Mouse (Mus musculus) CD4-positive, CD25-positive, alpha-beta regulatory T cell, adult 2 months (primary cell): Measurements from ENCODE around the gene Pfkm.

Experiments used
- DNase-seq: peaks from one replicate; pipeline ENCODE4 v3.0.0-alpha.2; 2012; ENCODE audit warnings: low read depth, low spot score

Pfkm gene

DNA sequence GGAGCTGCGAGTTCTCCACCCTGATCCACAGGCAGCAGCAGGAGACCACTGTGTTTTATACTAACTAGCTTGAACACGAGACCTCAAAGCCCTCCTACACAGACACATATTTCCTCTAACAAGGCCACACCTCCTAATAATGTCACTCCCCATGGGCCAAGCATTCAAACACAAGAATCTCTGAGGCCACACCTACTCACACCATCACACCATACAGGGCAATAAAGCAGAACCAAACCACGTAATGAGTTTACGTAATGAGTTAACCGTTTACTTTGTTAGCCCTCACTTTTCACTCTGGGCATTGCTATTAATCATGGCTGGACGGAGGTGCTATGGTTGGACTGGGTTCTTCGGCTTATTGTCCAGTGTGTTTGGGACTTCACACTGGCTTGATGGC is 47.4 kb downstream of the Pfkm start:
- no peak for DNase-seq

DNA sequence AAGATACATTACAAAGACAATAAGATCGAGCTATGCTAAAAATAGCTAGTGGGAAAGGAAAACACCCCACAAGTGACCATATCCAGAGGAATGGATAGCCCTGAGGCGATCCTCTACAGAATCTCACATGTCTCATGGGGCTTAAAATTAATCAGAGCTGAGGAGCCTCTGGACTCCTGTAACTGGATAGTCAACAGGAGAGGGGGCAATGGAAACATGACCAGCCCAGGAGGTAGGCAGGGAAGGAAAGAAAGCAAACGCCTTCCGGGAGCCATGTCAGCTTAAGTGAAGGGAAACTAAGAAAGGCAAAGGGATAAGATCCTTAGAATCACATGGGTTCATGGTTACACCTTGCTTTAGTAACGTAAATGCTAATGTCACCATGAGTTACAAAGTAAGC is 48.4 kb downstream of the Pfkm start:
- DNase-seq = no peak

DNA sequence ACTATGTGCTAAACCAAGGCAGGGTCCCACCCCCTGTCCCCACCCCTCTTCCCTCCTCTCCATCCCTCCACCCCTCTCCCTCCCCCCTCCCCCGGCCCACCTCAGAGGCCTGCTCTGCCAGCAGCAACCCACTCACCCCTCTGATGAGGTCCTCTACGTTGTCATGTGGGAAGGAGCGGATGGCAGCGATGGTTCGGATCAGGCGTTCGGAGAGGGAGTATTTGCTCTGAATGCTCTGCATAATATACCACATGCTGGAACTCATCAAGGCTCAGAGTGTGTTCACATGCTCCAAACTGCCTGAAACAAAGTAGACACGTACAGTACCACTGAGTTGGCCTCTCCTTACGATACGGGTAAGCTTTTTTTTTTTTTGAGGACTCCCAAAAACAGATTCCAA is 50.1 kb downstream of the Pfkm start:
- no peak for DNase-seq

DNA sequence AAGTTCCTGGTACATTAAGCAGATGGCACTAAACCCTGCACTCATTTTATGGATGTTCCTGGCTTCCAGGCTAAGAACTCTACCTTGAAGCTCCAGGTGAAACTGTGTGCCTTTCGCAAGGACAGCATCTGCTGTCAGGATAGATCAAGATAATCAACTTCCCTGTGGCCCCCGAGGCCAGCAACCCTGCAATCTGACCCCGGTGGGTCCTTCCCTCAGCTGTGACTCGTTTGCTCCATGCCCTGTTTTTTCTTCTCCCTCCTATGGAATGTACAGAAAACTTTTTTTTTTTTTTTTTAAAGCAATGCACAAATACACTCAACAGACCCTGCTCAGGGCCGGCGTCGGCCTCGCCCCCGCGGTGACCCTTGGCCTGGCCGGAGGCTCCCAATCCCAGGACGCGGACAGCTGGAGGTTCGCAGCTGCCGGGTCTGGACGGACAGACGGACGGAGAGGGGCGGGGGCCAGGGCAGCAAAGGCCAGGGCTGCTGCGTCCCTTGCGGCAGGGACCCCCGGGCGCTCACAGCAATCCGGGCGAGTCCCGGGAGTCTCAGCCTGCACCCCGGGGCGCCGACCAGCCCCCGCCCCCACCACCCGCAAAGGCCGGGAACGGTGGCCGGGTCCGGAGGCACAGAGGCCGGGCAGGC is 52.6 kb downstream of the Pfkm start:
- peak; percentile 9 for DNase-seq

DNA sequence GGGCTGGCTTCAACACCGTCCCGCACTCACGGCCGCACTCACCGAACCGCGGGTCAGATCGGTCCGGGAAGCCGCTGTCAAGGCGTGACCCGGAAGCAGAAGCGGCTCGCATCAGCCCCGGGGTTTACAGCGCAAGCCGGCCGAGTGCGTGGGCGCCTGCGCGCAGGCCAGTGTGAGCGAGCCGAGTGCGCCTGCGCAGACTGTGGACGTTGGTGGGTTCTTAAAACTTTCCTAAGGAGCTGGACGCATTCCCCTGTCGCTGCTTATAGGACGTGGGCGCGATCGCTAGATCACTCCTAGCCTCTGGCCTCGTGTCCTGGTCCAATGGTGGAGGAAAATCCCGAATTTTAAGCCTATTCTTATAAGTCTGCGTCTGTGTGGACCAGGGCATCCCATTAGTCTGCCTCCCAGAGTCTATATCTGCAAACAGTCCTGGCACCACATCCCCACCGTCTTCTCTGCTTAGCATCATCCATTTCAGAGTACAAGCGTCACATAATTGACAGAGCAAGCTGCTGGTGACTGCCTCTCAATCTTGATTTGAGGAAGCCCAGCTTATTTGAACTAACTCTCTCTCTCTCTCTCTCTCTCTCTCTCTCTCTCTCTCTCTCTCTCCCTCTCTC is 53.3 kb downstream of the Pfkm start:
- DNase-seq = peak; percentile 96

DNA sequence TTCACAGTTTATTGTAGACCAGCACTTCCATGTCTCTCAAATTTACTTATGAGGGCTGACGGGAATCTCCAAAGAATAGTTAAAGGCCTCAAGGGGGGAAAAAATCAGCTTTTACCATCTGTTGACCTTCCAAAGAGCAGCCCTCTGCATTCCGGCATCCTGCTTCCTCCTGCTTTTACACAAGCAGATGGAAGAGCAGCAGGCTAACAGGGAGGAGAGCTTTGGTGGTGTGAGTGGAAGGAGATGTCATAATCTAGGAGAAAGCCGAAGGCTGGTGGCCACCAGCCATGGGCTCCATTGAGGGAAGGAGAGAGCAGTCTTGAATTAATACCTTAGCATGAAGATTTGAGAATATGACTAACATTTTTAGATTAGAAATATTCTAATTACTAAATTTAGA is 56.0 kb downstream of the Pfkm start:
- no peak for DNase-seq

DNA sequence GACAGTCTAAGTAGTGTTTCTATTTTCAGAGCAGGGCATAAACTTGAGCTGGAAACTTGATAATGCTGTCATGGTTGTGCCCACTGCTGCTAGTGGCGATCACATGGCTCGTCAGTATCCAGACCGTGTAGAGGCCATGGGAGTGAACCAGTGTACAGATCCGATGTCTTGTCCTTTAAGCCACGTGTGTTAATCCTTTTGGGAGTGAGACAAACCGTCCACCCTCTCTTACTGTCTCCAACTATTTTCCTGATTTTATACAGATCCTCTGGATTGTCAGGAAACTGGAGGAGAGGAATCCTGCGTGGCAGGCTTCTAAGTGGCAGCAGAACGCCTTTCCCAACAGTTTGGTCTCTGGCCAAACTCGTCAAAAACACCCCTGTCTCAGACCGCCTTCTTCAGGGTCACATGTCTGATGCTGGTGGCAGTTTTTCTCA is 56.8 kb downstream of the Pfkm start:
- no peak for DNase-seq

DNA sequence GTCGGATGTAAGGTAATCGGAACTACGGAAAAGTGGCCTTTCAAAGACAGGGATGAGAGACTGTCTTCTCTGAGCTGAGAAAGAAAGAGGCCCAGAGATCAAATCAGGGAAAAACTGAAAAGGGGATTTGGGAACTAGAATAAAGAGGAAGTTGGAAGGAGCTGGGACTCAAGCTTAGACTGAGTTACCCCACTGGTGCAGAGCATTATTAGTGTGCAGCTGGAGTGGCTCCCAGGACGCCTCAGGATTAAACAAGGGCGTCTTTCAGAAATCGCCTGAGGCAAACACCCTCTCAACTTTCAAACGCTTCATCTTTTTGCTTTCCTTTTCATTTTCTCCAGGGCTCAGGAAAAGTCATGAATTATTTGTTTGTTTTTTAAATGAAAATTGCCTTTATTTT is 60.5 kb downstream of the Pfkm start:
- DNase-seq = no peak

DNA sequence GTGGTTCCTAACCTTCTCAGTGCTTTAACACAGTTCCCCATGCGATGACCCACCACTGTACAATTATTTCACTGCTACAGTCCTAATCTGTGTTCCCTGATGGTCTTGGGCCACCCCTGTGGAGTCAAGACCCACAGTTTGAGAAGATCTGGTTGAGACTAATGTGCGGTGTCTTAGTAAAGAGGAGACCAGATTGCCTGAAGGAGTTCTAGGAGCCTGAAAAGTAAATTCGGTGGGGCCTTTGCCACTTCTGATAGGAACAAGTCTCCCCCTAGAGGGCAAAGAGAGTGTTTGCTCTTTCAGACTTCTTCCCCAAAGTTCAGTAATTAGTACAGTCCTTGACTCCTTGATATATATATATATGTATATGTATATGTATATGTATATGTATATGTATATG is 61.2 kb downstream of the Pfkm start:
- peak; percentile 72 for DNase-seq

DNA sequence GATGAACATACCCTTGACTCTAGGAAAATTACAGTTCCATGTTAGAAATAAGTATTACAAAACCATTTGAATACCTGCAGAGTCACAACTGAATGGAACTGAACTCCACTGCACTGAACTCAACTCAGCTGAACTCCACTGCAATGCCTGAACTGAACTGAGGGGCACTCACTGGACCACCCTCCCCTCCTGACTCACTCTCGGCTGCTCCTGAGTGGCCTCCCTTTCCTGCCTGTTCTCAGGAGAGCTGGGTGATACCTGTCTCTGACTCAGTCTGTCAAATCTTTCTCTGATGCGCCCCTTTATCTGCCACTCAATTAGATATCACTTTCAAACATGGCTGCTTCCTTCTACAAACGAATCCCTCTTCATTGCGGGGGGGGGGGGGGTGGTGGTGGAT is 61.8 kb downstream of the Pfkm start:
- DNase-seq = no peak

DNA sequence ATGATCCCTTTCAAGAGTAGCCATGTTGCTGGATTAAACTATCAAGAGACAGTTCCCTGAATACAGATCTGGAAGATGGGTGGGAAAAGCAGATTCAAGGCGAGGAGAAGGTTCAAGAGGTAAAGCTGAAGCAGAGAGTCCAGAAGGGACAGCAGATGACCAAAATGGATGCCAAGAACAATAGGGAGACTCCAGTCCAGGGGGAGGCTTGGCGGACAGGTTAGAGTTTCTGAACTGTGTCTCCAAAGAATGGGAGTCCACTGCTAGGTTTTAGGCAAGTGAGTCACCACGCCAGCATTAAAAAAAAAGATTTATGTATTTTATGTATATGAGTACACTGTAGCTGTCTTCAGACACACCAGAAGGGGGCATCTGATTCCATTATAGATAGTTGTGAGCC is 62.2 kb downstream of the Pfkm start:
- no peak for DNase-seq

DNA sequence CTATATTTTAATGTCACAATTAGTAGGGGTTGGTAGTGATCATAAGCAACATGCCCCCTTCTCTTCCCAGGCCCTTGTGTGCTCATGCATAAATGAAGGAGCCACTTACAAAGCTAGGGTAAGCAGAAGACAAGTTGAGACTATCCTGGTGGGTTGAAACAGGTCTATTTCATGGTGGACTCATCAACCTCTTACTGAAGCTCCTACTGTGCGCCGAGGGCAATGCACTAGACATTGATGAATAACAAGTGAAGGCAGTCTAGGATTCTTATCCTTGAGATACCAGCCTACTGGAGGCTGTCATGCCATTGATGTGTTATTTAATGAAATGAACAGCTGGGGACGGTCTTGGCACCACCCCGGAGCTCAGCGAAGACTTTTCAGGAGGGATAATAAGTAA is 62.9 kb downstream of the Pfkm start:
- DNase-seq = no peak

DNA sequence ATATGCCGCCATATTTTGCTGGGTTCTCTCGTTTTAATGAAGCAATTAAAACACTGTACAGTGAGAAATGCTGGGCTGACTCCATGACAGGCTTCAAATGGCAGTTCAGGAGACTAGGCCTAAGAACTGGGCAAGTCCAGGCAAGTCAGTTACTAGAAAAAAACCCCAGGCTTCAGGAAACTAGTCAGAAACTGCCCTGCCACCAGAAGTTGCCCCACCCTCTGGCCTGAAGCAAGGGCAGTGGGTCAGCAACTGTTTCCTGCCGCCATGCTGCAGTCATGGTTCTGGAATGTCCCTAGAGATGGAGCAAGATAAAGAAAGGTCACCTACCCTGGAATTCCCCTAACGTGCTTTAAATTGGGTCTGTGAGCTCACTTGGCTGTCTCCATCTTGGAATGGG is 63.6 kb downstream of the Pfkm start:
- no peak for DNase-seq

DNA sequence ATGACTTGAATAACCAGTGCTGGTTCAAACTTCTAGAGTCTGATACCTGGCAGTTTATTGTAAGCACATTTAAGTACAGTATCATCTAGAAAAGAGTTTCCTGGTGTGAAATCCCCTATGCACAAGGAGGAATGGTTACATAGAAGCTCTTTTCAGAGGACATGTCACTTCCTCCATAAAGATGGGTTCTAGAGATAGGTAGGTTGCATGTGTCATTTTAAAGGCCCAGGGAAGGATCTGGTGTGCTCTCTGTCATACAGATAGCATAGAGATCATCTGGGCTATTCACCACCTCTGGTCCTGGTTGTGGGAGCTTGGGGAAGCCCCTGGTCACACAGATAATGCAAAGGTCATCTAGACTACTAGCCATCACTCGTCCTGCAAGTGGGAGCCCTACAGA is 64.9 kb downstream of the Pfkm start:
- DNase-seq = no peak

DNA sequence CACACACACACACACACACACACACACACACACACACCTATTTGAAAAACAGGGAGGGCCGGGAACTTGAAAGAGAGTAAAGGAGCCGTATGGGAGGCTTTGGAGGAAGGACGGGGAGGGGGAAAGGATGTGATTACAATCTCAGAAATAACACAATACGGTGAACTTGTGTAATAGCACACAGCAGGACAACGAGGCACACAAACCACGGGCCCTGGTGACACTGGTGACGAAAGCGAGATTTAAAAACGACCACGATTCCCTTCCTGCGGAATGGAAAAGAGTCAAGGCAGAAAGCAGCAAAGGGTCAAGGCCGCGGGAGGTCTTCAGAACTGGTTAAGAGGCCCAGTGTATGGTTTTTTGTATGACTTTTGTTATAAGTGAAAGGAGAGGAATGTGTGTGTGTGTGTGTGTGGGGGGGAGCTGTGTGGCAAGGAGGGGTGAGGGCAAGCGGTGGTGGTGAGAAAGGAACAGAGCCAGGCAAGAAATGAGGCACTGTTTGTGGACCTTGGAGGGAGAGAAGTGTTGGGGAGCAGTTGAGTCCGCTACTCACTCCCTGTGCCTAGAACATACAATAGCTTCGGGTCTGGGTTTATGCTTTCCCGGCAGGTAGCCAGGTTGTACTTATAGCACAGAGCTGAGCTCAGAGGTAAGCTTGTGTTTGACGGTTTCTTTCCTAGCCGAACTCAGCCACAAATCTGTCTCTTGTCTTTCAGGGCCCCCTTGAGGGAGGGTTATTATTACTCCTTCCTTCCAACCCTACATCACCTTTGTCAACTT is 68.8 kb downstream of the Pfkm start:
- DNase-seq = no peak

DNA sequence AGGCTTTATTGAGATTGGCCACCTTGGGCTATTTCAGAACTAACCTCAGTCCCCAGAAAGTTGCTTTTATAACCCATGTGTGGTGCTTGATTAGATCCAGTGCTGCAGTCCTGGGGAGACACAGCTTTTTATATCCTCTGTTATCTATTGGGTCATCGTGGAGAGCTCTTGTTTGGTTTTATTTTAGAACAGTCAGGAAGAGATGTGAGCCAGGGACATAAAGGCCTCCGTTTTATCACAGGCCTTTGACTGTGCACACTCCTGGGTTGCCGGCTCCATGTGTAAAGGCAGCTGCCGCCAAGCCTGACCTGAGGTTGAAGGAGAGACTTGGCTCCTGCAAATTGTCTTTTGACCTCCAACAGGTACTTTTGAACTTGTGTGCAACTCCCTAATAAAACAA is 70.2 kb downstream of the Pfkm start:
- DNase-seq = no peak

DNA sequence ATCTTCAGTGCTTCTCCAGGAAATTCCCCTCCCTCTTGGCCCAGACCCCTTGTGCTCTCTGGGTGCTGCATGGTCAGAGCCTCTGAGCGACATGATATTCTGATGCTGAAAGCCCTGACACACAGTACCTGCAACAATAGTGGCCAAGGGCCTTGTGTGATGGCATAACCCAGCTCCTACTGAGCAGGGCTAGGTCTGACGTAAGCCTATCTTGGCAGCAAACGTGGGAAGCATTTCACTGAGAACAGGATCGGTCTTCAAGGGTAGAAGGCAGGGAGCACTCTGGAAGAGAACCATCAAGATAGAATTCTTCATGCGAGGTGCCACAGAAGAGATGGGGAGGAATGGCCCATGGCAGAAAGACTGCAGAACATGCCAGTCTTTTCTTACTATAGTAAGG is 73.1 kb downstream of the Pfkm start, which contains the start of gene Asb8:
Asb8 (minus strand) TSS at position 101 of the 400 bp plus-strand sequence.
- DNase-seq = no peak

DNA sequence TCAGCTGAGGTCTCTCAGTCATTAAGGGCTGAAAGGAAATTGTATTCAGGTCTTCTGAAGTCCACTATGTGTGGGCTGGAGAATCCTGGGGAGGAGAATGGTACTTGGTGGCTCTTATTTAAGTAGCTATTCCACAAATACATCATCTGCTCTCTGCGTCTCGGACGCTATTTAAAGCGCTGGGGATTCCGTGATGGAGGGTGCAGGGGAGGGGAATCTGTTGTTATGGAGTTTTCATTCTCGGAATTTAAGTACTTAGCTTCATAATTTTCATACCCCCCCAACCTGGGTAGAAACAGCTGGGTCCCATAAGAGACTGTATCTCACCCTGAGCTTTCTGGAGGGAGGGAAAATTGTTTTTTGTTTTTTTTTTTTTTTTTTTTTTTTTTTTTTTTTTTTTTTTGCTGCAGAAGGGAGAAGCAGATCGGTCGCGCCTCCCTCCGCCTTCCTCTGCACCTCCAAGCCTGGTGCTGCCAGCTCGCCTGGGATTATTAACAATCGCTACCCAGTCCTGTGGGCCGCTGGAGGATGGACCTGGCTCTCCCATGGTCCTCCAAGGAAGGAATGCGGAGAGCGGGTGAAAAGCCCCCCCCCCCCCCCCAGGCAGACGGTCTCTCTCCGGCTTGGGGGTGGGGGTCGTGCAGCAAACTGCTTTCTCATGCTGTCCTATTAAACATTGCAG is 74.7 kb downstream of the Pfkm start, which contains the start of gene Ccdc184:
Ccdc184 (plus strand) TSS at position 196 of the 682 bp plus-strand sequence.
- no peak for DNase-seq

DNA sequence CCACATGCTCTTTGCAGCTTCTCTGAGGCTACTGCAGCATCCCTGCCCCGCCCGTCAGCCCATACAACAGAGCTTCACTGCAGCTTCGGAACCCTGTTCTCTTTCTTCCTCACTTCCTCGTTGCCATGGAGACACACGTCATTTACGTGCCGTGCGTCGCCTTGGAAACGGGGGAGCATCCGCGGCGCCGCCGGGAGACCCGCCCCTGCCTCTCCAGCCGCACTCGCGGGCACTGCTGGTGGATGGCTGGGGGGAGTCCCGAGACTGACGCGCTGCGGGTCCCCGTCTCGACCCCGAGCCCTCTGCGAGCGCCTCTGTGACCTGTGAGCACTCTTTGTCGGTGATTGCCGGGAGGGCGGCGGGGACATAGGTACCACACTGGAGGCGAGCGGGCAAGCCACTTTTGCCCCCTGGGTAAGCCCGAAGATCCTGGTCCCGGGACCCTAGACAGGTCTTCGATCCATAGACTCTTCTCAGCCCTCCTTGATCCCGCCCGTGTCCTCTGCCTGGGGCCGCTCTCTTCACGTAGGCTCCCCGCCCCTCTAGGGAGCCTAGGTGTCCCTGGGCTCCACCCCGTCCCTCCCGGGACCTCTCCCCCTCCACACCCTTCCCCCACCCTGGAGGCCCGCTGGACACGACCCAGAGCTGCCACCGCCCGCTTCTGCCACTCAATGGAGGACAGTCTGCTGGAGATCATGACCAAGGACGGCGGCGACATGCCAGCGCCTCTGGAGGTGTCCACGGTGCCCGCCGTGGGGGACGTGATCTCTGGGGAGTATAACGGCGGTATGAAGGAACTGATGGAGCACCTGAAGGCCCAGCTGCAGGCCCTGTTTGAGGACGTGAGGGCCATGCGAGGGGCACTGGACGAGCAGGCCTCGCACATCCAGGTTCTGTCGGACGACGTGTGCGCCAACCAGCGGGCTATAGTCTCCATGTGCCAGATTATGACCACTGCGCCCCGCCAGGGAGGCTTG is 75.5 kb downstream of the Pfkm start:
- DNase-seq = peak; percentile 94

DNA sequence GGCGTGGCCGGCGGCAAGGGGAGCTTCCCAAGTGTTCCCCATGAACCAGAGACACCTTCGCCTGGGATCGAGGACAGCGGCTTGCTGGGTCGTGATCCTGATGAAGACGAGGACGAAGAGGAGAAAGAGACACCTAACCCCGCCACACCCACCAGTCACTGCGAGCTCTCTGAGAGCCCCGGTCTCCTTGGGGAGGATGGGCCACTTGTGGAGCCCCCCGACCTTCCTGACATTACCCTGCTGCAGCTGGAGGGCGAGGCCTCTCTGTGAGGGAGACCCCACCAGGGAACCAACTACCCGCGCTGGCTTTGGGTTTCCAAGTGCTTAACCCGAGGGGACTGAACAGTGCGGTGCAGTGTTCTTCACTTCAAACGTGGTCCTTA is 76.2 kb downstream of the Pfkm start:
- no peak for DNase-seq

DNA sequence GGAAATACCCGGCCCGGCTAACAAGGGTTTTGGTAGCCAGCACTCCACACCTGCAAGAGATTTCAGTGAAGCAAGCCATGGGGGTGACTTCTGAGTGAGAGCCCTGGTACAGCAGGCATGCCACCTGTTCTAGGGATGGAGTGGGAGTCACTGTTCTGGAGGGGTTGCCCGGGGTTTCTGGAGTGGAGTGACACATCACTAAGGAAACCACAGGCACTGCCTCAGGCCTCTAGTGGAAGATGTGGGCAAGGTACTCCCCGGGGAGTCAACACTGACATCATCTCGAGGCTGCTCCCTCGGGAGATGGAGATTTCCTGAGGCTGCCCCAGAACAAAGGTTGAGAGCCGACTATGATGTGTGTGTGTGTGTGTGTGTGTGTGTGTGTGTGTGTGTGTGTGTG is 78.0 kb downstream of the Pfkm start:
- DNase-seq = peak; percentile 12
